Mouse (Mus musculus) mature B cell (primary cell): ENCODE data around the gene Slc4a5.

Experiments
- in situ Hi-C: fragments of 300-500 bp; cut with MboI; formaldehyde crosslinking; loops from 2 replicates; pipeline ENCODE4 v1.14.3; 2019

The Slc4a5 gene

GRCm38 (mm10) chr6:83219814-83220213 lies at the start of gene Slc4a5:
Gene Slc4a5 (plus strand): TSS chr6:83219828.
- in situ Hi-C loops = no loop called here

GRCm38 (mm10) chr6:83169872-83170271 lies 49.8 kb upstream of the Slc4a5 start:
- in situ Hi-C loops = no loop called here

GRCm38 (mm10) chr6:83171063-83171462 lies 48.6 kb upstream of the Slc4a5 start:
- in situ Hi-C loops = no loop called here

- in situ Hi-C loops = no loop called here
Observed at GRCm38 (mm10) chr6:83172240-83172920, 47.2 kb upstream of the Slc4a5 start.

GRCm38 (mm10) chr6:83175996-83176395 lies 43.6 kb upstream of the Slc4a5 start:
- in situ Hi-C loops = no loop called here

- in situ Hi-C loops = no loop called here
Observed at GRCm38 (mm10) chr6:83179390-83180117, 40.1 kb upstream of the Slc4a5 start.

- in situ Hi-C loops = no loop called here
Observed at GRCm38 (mm10) chr6:83180605-83181004, 39.0 kb upstream of the Slc4a5 start.

- in situ Hi-C loops = no loop called here
Observed at GRCm38 (mm10) chr6:83184858-83185435, 34.7 kb upstream of the Slc4a5 start.

- in situ Hi-C loops = no loop called here
Observed at GRCm38 (mm10) chr6:83185895-83186861, 33.5 kb upstream of the Slc4a5 start.

GRCm38 (mm10) chr6:83186946-83187345 lies 32.7 kb upstream of the Slc4a5 start:
- in situ Hi-C loops = no loop called here

GRCm38 (mm10) chr6:83193571-83193970 lies 26.1 kb upstream of the Slc4a5 start:
- in situ Hi-C loops = no loop called here

- in situ Hi-C loops = no loop called here
Observed at GRCm38 (mm10) chr6:83197345-83198004, 22.2 kb upstream of the Slc4a5 start.

GRCm38 (mm10) chr6:83203320-83203719 lies 16.3 kb upstream of the Slc4a5 start:
- in situ Hi-C loops = no loop called here

GRCm38 (mm10) chr6:83205851-83206250 lies 13.8 kb upstream of the Slc4a5 start:
- in situ Hi-C loops = no loop called here

- in situ Hi-C loops = no loop called here
Observed at GRCm38 (mm10) chr6:83206321-83206720, 13.3 kb upstream of the Slc4a5 start.

GRCm38 (mm10) chr6:83207361-83208049 lies 12.1 kb upstream of the Slc4a5 start:
- in situ Hi-C loops = no loop called here

GRCm38 (mm10) chr6:83208050-83208400 lies 11.6 kb upstream of the Slc4a5 start:
- in situ Hi-C loops = no loop called here

GRCm38 (mm10) chr6:83210495-83210894 lies 9.1 kb upstream of the Slc4a5 start:
- in situ Hi-C loops = no loop called here

- in situ Hi-C loops = no loop called here
Observed at GRCm38 (mm10) chr6:83211526-83211925, 8.1 kb upstream of the Slc4a5 start.

GRCm38 (mm10) chr6:83215002-83215666 lies 4.5 kb upstream of the Slc4a5 start:
- in situ Hi-C loops = no loop called here
